Mouse (Mus musculus) spleen, postnatal 4 days (tissue): ENCODE measurements around the gene H2-T23.
A peak's percentile ranks its signal among the peaks of the same experiment; 100 is the strongest.
"Not testable (repeated sequence)": the region's sequence is repeated elsewhere in the genome, so short reads cannot be mapped to it uniquely, and the experiment has no call there.

Experiments used
- DNase-seq, 2 experiments: peaks; one replicate each; pipeline ENCODE4 v3.0.0; 2022; ENCODE audit warnings: low spot score in 2 of 2

Gene H2-T23

DNA sequence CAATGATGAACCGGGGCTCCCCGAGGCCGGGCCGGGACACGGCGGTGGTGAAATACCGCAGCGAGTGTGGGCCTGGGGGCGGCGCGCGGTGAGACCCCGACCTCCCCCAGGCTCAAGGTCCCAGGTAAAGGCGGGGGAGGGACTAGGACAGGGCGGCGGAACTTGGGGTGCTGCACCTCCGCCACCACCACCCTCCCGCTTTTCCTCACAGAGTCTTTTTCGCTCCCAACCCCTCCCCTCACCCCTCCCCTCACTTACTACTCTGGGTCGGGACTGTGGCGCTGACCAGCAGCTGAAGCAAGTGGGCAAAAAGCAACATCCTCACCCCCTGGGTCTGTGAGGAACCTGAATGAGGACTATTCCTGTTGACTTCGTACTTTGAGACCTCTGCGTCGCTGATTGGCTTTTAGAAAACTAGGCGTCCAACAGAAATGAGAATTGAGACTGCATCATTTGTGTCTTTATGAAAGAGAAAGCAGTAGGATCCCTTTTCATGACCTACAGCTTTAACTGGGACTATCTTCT, at the start of gene H2-T23:
Gene H2-T23 (minus strand): TSS at position 505 of the 525 bp plus-strand sequence.
- peak; percentile 69 to 83 for DNase-seq

DNA sequence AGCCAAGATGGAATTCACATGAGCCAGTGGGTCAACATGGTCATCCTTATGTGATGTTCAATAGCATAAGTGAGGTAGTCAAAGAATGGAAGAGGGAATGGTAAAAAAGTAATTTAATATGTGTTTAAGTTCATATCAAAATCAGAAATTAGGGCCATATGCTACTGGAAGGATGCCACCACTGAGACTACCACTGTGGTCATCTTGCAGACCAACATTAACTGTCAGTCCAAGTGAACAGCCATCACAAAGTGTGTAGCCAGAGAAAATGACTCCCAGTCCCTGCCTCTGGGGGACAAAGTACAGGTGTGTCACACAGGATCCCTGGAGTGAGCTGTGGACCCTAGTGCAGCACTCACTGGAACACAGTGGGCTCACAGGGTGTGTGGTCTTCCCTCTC, 49.2 kb upstream of the H2-T23 start:
- DNase-seq: not testable (repeated sequence)

DNA sequence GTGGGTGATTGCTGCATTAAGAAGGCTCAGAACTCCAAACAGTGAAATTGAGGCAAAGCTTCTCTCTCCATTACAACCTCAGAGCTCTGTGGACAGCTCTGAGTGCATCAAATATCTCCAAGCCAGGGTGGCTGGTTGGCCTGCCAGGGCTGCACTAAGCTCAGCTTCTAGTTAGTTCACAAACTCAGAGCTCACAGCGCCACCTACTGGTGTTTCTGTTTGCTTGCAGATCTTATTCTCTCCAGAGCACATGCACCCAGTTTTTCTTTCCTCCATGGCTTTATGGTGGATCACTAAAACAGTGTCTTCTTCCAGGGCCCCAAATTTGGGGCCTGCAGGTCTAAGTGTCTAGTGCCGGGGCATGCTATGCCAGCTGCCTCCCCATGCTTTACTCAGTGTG, 28.2 kb upstream of the H2-T23 start:
- peak; percentile 83 to 95 for DNase-seq

DNA sequence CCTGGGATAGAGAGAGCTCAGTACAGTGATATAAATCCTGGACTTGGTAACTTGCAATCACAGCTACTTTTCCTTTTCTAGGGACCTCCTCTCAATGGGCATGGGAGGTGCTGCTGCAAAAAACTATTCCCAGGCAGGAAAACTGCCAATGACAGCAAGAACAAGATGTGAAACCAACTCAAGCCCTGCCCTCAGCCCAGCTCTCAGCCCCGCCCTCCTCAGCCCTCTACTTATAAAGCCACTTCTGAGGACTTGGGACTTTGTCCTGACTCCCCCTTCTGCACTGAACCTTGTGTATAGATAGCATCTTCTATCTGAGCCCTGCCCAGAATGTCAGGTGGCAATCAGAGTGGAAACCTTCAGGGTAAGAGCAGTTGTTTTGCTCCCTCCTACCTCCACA, 25.7 kb upstream of the H2-T23 start, which contains the start of gene Gm11127:
Gene Gm11127 (minus strand): TSS at position 10 of the 400 bp plus-strand sequence.
- not testable (repeated sequence) for DNase-seq

DNA sequence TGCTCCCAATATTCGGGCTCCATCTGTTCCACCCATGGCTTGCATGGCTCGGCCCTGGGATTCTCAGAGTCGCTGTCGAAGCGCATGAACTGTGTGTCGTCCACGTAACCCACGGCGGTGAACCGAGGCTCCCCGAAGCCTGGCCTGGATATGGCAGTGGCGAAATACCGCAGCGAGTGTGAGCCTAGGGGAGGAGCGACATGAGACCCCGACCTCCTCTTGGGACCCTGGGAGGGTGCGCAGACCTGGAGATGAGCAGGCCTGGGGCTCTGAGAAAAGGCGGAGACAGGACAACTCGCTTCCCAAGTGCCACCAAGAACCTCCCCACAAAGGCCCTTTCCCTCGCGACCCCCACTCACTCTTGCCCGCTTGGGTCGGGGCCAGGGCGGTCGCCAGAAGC, 25.3 kb upstream of the H2-T23 start:
- DNase-seq: not testable (repeated sequence)

DNA sequence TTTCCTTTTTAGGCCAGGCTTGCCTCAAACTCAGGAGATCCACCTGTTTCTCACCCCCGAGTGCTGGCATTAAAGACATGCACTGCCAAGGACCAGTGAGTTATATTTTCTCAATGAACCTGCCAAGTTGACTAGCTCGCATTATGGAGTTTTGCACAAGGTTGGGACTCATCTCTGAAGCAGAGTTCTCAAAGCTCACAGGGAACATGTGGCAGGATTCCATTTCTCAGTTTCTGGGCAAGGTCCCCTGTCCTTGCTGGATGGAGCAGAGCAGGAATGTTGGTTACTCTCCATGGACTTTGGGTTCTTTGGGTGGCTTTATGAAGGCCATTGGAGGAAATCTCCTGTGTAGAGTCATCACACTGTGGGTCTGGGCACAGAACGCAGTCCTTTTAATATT, 10.6 kb upstream of the H2-T23 start:
- peak in 1 of 2 experiments; percentile 59 for DNase-seq

DNA sequence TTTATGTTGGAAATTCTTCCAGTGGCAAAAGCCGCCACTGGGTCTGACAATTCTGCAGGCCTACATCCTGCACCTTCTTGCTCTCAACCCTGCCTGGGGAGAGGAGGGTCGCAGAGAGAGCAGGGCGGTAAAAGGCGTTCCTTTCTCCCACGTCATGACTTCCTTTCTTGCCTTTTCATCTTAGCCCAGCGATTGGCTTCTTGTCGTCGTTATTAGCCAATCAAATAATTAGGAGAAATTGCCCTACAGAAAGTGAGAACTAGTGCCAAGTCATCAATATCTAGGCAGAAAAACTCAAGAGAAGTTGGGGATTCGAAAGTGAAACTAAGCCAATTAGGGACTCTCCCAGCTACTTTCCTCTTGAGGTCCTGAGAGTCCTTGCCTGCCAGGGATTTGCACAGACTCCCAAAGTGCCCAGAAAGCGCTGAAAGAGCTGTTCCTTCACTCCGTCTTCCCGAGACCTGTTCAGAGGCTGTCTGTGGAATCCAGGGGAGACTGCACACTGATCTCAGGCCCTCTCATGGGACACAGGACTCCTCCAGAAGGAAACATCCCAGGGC, 10.0 kb upstream of the H2-T23 start, which contains the start of the genes H2-T22 and Gm6034:
Gene H2-T22 (minus strand): TSS at position 138 of the 560 bp plus-strand sequence.
Gene Gm6034 (plus strand): TSS at position 352 of the 560 bp plus-strand sequence.
- peak; percentile 66 to 77 for DNase-seq

DNA sequence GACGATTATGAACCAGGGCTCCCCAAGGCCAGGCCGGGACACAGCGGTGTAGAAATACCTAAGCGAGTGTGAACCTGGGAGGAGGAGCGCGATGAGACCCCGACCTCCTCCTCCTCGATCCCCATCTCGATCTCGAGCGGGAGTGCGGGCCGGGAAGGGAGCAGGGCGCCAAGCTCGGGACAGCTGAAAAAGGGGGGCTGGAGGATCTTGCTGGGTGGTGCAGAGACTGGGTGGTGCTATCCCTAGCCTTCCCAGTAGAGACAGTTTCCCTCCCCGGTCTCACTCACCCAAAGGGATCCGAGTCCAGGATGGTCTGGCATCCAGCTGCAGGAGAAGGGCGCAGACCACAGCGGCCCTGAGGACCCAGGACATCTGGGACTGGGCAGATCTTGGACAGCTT, 9.4 kb upstream of the H2-T23 start:
- DNase-seq: peak; percentile 18 to 67

DNA sequence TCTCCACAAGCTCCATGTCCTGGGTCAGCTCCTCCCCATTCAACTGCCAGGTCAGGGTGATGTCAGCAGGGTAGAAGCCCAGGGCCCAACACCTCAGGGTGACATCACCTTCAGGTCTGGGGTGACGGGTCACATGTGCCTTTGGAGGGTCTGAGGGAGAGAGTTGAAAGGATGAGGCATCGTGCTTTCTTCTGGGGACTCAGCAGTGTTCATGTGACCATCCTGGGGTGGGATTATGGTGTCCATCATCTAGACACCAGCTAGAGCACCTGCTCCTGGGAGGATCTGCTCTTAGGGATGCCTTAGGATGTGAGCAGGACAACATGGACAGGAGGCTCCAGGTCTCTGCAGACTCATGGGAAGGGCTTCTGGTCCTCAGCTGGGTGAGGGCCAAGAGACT, 7.9 kb upstream of the H2-T23 start:
- peak in 1 of 2 experiments; percentile 57 for DNase-seq

DNA sequence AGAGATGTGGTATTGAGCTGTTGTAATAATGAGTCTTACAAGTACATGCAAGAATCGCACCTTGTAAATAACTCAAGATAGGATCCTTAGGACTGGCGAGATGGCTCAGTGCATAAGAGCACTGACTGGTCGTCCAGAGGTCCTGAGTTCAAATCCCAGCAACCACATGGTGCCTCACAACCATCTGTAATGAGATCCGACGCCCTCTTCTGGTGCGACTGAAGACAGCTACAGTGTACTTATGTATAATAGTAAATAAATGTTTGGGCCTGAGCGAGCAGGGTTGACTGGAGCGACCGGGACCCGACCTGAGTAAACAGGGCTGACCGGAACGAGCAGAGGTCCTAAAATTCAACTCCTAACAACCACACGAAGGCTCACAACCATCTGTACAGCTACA, 3.5 kb upstream of the H2-T23 start:
- peak in 1 of 2 experiments; percentile 60 for DNase-seq

DNA sequence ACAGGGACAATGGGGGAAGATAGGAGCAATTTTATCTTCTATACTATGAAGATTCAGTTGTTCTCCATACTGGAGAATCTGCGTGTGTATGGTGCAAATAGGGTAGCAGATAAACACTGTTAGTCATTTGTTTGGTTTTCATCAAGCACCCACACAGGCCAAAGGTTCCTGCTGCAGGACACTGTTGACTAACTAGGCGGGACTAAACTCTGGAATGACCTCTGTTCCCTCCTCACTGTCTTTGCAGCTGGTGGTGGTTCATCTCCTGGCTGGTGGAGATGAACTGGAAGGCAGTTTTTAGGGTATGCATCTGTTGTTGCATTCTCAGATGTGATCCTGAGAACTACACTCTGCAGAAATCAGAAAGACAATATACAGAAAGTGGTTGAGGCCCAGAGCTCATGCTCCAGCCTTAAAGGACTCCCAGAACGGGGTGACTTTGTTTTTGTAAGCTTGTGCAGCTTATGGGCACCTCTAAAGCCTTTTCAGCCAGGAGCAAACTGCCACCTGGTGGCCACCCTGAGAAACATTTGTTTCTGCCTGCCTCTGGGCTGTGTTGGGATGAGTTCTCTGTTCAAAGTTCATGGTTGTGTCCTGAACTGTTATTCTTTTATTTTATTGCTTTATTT, 2.5 kb upstream of the H2-T23 start:
- DNase-seq: peak; percentile 69 to 84

DNA sequence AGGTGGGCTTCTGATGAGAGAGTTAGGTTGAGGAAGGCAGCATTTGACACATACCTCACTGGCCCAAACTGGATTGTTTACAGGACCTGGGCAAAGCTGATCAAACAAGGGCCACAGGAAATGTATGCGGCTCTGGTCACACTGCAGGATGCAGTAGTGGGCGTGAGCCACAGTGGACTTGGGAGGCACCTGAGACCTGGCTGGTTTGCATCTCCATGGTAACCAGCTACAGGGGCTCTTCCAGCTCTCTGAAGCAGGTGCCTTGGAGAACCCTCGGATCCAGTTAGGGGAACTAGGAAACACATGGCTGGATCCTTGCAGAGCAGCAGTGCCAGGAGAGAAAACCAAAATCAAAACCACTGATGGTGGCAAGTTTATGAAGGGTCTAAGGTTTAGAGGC, 1.9 kb upstream of the H2-T23 start:
- DNase-seq: peak in 1 of 2 experiments; percentile 58

DNA sequence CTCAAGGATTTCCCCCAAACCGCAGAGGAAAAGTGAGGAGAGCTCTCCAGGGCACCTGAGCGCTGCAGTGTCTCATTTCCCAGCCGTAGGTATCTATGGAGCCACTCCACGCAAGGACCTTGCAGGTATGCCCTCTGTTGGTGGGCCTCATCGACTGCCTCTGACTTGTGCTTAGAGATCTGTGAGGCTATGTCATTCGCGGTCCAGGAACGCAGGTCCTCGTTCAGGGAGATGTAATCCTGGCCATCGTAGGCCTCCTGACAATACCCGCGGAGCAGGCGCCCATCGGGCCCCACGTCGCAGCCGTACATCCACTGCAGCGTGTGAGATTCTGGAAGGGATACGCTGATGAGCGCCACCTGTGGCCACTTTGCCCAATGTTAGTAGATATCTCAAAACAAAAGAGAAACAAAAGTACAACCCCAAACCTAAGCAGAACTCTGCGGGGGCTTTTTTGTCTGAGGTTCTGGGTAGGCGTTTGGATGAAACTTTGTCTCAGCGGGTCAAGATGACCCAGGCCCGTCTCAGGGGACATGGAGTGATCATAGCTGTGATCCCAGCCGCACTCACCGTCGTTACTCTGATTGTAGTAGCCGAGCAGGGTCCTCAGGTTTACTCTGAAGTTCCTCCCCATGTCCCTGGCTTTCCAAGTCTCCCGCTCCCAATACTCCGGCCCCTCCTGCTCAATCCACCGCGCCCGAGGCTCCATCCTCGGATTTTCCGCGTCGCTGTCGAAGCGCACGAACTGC, 898 bp downstream of the H2-T23 start:
- peak; percentile 65 to 74 for DNase-seq

DNA sequence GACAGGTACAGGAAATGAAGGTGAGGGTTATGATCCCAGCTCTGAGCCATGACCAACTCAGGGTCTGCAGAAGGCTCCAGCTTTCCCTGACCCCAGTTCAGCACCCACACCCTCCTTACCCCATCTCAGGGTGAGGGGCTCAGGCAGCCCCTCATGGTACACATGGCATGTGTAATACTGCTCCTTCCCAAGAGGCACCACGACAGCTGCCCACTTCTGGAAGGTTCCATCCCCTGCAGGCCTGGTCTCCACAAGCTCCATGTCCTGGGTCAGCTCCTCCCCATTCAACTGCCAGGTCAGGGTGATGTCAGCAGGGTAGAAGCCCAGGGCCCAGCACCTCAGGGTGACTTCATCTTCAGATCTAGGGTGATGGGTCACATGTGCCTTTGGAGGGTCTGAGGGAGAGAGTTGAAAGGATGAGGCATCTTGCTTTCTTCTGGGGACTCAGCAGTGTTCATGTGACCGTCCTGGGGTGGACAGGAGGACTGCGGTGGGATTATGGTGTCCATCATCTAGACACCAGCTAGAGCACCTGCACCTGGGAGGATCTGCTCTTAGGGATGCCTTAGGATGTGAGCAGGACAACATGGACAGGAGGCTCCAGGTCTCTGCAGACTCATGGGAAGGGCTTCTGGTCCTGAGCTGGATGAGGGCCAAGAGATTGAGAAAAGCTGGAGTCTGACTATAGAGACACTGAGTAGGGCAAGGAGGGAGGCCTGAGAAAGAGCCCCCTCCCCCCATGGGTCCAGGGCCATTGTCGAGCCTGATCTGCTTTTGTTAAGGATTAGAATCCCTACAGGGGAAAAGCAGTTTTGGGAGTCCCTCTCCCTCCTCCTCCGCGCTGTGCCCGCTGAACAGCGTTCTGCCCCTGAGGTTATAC, 1.7 kb downstream of the H2-T23 start:
- DNase-seq: peak in 1 of 2 experiments; percentile 61

DNA sequence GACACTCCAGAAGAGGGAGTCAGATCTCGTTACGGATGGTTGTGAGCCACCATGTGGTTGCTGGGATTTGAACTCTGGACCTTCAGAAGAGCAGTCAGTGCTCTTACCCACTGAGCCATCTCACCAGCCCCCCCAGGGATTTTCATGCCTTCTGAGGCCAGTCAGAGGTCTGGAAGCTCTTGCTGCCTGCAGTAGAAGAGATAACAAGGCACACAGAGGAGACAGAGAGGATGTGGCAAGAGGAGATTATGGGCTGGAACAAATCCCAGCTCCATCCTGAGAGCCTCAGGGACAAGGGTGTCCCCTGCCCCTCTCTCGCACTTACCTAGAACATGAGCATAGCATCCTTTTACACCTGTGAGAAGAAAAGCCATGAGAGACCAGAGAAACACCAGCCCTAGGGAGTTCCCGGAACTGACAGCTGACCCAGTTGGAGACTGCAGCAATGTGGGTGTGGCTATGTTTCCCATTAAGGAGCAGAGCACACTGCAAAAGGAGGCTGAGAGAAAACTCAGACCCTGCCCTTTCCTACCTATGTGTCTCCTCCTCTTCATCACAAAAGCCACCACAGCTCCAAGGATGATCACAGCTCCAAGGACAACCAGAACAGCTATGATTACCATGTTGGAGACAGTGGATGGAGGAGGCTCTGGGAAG, 2.5 kb downstream of the H2-T23 start:
- DNase-seq: peak; percentile 52 to 66

DNA sequence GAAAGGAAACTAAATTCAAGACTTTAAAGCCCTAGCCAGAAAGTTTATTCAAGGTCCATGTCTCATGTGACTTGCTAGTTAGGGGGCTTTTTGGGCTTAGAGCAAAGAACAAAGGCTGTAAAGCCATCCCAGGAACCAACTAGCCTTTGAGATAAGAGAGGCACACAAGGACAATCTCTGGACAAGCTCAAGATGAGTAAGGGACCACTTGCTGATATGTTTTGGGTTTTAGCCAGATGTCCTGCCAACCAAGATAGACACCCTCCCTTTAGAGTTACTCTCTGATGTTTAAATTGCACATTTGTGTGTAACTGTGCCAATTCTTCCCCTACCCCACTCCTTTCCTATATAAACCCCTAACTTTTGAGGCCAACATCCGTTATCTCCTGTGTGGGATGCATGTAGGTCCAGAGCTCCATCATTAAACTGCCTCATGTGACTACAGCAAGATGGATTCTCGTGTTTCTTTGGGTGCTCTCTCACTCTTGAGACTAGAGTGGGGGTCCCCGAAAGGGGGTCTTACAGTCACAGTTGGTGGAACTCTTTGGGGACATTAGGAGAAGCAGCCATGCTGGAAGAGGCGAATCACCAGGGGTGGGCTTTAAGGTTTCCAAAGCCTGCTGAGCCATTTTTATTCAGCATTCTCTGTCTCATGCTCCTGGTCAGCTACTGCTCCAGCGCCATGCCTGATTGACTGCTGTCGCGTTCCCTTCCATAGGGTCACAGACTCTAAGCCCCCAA, 3.6 kb downstream of the H2-T23 start:
- DNase-seq: peak in 1 of 2 experiments; percentile 54

DNA sequence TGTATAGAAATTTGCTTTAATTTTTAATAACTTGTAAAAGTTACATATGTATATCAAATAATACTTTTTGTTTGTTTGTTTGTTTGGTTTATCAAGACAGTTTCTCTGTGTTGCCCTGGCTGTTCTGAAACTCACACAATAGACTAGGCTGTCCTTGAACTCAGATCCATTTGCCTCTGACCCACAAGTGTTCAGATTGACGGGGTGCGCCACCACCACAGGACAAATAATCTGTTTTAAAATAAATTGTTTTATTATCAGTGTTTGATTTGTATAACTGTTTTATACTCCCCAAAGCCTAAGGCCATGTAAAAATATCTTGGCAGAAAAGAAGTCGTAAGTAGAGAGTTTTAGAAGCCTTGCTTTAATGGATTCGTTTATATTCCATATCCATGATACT, 5.0 kb downstream of the H2-T23 start:
- DNase-seq: no peak

DNA sequence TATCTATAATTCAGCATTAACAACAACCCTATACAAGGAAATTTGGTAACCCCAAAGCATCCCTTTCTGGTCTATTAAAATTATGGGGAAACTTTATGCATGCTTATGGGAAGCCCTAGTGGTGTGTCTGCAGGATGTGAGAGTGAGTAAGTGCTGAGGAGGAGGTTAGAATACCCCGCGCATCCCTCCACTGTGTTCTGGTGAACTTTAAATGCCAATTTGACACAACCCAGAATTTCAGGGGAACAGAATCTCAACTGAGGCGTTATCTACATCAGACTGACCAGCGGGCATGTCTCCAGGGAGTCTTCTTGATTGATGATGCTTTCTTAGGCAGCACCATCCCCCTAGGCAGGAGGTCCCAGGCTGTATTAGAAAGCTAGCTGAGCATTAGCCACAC, 6.8 kb downstream of the H2-T23 start:
- peak in 1 of 2 experiments; percentile 45 for DNase-seq

DNA sequence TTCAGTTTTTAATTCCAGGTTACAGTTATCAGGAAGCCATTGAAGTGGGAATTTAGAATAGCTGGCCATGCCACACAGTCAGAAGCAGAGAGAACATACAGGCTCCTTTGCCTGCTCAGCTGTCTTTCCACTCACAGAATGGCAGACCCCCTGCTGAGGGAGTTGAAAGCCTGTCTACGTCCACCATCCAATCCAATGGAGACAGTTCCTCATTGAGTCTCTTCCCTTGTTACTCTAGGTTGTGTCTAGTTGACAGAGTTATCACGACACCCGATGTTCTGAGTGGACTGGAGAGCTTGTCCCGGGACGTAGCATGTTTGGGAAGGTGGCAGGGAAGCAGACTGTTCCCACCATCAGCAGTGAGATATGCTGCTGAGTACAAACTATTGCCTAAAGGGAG, 7.5 kb downstream of the H2-T23 start:
- peak in 1 of 2 experiments; percentile 57 for DNase-seq
